Mouse (Mus musculus) heart, postnatal 0 days (tissue): ENCODE results near the gene Rpia.

Experiments used
- CTCF ChIP-seq: IDR thresholded peaks from 2 replicates; pipeline ENCODE4 v1.5.1; 2016; ENCODE audit warnings: antibody characterized with exemption, control low read depth, low read depth
- EP300 ChIP-seq: IDR thresholded peaks from 2 replicates; pipeline ENCODE4 v1.6.1; 2016; ENCODE audit warnings: antibody characterized with exemption, low read depth

- TF ChIP-seq CTCF (no peak), EP300 (no peak)
These were observed 64.8 kb downstream of the Rpia start for GRCm38 (mm10) chr6:70727094-70727721.
